Mouse (Mus musculus) Muller cell, postnatal 12 days (primary cell): ENCODE data around the gene Calm3.
A peak's percentile ranks its signal among the peaks of the same experiment; 100 is the strongest.

Experiments used
- DNase-seq: peaks from one replicate; pipeline ENCODE4 v3.0.0-alpha.2; 2015; ENCODE audit errors: inconsistent ontology term

Gene Calm3

DNA sequence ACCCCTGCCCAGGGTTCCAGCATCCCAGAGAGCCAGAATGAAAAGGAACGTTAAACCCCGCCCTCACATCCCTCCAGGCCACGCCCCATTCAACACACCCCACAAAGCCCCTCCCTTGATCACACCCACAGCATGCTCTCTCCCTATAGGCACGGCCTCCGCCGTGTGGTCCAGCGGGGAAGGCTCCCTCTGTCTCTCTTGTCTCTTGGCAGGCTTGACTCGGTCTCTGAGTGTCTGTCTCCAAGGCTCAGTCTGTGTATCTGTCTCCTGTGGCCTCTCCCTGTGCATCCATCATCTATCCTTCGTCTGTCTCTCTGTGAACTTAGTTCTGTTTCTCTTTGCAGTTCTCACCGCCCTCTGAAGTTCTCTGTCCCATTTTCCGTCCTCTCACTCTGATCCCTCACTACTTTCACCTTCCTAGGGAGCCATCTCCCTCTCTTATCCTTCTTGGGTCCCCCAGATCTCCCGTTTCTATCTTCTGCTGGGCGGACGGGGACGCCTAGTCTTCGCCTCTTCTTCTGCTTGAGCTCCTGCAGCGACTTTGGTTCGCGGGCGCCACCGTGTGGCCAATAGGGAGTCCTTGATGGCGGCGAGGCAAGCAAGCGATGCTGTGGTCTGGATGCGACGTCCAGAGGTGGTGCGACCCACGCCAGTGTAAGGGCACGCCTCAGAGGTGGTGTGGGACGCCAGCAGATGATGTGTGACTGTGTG, 32.1 kb downstream of the Calm3 start, which contains the start of gene Gng8:
Gene Gng8 (plus strand): TSS at position 146 of the 711 bp plus-strand sequence.
- peak; percentile 90 for DNase-seq

DNA sequence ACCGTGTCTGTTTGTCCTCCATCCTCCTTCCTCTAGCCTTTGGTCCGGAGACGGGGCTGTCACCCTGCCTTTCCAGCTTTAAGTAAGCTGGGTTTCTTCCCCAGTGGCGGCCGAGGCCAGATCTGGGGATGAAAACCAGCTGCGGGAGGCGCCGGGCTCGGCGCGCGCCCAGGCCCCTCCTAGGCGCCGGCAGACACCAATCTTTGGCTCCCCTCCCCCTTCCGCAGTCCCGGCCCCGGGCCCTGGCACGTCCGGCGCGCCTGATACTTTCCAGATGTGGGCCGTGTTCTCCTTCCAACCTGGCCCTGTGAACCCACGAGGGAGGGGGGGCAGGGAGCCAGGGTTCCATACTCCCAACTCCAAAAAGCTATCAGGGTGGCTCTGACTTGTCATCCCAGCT, 33.0 kb downstream of the Calm3 start:
- peak; percentile 63 for DNase-seq

DNA sequence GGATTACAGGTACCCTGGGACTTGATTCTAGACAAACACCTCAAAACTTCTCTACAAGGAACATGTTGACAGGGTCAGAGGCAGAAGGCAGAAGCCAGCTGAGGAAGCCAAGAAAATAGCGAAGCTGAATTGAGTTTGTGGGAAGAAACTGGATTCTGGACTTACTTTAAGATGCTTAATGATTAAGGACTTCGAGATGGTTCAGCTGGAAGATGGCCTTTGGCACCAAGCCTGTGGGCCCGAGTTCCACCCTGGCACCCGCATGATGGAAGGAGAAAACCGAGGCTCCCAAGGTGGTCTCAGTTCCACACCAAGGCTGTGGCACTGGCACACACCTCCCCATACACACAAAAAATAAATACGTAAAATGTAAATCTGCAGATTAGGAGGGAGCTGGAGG, 33.4 kb downstream of the Calm3 start:
- DNase-seq: no peak

DNA sequence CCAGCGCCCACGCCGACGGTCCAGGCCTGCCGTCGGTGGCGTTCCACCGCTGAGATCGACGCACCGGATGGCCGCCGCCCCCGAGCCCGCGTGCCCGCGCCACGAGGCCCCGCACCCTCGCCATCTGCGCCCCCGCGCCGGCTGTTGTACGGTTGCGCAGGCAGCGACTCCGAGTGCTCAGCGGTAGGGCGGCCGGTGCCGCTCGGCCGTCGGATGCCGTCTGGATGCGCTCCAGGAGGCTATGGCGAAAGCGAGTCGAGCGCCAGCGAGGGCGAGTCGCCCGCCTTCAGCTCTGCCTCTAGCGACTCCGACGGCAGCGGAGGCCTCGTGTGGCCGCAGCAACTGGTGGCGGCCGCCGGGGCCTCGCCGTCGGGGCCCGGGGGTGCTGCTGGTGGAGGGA, 38.0 kb downstream of the Calm3 start:
- no peak for DNase-seq

DNA sequence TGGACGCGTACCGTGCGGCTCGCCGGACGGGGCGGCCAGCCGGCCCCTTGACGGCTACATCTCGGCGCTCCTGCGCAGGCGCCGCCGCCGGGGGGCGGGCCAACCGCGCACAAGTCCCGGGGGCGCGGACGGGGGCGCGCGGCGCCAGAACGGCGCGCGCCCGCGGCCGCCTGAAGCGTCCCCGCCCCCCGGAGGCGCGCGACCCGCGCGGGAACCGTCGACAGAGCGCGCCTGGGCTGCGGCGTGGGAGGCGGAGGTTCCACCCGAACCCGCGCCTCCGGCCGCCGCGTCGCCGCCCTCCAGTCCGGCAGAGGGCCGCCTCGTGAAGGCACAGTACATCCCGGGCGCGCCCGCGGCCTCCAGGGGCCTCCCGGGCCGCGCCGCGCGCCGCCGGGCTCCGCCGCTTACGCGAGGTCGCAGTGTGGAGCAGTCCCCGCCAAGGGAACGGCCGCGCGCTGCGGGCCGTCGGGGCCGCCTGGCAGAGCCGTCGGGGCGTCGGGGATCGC, 38.6 kb downstream of the Calm3 start:
- DNase-seq: no peak

DNA sequence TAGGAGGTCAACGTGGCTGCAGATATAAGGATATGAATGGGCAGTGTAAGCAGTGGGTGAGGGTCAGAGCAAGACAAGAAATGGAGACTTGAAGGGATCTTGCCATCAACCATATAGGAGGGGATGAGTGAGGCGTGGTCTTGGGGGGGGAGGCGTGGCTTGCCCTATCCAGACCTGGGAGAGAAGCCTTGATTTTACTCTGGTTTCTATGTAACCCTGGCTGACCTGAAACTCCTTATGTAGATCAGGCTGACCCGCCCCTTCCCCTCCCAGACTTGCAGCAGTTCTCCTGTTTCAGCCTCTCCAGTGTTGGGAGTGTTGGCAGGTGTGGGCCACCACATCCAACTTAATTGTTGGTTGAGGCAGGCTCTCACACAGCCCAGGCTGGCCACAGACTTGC, 39.6 kb downstream of the Calm3 start:
- DNase-seq: no peak

DNA sequence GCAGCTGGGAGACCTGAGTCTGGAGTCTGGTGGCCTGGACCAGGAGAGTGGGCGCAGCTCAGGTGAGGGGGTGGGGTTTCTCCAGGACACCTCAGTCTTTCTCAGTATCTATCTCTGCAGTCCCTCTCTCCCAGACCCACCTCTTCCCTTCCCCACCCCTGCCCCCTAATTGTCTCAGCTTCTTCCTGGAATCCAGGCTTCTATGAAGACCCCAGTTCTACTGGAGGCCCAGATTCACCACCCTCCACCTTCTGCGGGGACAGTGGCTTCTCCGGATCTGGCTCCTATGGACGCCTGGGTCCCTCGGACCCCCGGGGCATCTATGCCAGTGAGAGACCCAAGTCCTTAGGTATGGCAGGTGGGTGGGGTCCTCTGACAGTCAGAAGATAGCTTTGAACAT, 40.8 kb downstream of the Calm3 start:
- no peak for DNase-seq

DNA sequence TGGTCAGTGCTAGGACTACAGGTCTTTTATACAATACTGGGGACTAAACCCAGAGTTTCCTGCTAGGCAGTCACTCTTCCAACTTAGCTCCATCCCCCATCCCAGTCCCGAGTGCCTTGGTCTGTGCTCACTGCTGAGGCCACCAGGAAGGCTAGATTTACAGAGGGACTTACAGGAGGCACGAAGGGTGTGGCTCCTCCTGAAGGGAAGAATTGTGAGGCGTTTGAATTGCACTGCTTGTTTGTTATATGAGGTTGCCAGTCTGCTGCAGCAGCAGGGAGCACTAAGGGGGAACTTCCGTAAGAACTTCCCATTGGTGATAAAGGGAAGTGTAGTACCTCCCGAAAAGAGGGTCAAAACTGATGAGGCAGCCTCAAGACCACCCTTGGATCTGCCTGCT, 43.3 kb downstream of the Calm3 start:
- DNase-seq: no peak

DNA sequence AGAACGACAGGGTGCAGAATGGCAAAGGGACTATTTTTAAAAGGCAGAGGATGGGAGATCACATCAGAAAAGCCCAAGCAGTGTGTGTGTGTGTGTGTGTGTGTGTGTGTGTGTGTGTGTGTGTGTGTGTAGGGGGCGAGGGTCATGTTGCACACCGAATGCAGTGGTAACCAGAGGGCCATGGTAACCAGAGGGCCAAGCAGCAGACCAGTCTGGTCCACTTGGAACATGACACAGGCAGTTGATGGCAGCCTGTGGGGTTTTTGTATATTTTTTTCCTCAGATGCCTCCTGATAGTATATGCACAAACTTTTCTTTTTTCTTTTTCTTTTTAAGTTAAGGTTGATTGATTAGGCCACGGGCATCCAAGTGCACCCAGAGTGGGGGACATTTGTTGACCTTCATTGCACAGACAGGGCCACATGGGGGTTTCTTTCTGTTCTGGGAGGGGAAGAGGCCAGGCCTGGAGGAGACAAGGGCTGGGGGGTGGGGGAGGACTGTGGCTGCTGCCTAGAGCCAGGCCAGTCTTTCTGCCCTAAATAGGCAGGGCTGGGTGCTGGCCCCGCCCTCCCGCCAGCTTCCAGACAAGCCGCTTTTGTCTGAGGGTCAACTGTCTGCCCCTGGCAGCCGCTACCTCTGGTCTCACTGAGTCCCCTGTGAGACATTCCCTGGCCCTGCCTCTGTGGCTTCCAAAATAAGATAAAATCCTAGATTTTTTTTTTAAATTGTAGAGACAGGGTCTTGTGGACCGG, 43.9 kb downstream of the Calm3 start:
- peak; percentile 98 for DNase-seq

DNA sequence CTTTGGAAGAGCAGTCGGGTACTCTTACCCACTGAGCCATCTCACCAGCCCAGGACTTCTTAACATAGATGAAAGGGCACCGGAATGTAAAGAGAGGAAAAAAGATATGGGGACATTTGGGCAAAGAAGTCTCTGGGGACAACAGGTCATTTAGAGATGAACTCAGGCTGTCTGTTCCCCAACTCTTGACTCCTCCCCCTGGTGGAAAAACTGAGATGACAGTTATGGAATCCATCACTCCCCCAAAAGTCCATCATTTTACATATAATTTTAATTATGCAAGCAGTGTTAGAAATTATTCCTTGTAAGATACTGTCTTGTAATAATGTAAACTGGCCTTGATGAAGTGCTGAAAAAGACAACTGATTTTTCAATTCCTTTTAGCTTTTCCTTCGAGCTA, 46.2 kb downstream of the Calm3 start:
- no peak for DNase-seq

DNA sequence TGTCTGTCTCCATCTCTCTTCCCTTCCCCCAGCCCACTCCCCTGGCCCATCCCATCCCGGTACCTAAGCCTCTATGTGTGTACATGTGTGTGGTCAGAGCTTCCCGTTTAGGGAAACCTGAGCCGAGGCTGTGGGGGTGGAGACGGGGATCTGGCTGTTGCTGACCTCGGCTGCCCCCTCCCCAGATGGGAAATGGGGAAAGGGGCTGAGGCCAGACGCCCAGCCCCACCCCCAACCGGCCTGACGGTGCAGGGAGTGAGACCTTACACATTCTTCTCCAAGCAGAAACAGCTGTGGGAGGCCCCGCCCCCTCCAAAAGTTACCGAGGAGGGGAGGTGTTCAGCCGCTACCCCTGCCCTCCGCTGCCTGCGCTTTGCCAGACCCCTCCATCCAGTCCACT, 47.3 kb downstream of the Calm3 start:
- DNase-seq: peak; percentile 65

DNA sequence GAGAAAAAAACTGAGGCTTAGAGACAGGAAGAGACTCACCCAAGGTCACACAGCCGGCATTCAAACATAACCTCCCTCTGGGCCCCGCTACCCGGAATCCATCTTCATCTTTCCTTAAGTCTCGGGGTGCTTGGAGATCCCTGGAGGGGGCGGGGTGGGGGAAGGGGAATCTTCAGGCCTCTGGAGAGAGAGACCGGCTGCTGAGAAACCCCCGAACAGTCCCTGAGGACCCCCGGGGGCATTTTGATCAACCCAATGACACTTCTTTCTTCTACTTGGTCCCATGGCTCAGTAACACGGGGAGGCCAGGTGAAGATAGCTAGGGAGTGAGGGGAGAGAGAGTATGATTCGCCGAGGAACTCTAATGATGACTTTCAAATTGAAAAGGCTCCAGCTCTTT, 47.9 kb downstream of the Calm3 start:
- no peak for DNase-seq

DNA sequence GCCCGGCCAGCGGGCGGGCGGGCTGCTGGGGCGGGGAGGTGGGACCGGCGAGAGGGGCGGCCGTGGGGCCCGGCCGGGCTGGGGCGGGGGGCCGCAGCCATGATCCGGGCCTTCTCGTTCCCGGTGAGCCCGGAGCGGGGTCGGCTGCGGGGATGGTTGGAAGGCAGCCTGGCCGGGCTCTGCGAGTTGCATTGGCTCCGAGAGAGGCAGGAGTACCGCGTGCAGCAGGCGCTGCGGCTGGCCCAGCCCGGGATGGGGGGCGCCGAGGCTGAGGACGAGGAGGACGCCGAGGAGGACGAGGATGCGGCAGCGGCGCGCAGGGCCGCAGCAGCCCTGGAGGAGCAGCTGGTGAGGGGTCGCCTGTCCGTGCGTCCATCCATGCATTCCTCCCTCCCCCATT, 48.6 kb downstream of the Calm3 start:
- DNase-seq: no peak

DNA sequence AGATGAGACGGTGACA, 48.8 kb downstream of the Calm3 start, which contains the start of gene Dact3:
Gene Dact3 (plus strand): TSS at position 8 of the 16 bp plus-strand sequence.
- DNase-seq: no peak

DNA sequence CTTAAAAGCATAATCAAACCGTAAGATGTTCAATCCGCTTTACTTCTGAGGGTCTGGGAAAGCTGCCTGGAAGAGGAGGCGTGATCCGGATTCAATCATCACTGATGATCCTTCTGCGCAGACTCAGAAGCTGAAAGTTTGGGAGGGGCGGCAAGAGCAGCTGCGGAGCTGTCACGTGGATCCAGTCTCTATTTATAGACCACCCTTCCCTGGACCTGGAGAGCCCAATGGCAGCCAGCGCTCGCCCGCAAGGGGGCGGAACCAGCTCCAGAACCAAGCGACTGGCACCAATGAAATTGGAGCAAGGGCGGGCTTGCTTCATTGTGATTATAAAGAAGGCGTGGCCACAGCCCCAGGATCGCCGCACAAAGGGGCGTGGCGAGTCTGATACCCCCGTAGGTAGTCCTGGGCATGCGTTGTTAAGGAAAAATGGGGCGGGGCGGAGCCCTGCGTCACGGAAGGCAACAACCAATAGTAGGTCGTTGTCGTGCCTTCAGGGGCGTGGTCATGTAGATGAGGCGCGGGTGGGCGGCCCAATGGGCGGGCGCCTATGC, 49.1 kb downstream of the Calm3 start:
- peak; percentile 100 for DNase-seq

DNA sequence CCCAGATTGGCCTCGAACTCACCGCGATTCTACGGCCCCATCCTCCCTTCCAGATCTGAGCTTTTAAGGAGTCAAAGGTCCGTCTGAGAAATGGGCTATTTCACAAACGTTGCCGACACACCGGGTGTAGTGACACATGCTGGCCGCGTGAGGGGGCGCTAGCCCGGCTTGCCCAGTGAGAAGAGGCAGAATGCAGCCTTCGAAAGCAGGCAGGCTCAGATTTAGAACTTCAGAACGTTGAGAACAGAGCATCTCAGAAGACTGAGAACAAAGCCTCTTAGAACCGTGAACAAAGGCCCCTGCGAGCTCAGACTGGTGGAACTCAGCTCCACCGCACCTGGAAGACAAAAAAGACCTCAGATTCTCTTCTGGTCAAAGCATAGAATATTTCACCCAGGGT, 49.7 kb downstream of the Calm3 start:
- DNase-seq: peak; percentile 84

DNA sequence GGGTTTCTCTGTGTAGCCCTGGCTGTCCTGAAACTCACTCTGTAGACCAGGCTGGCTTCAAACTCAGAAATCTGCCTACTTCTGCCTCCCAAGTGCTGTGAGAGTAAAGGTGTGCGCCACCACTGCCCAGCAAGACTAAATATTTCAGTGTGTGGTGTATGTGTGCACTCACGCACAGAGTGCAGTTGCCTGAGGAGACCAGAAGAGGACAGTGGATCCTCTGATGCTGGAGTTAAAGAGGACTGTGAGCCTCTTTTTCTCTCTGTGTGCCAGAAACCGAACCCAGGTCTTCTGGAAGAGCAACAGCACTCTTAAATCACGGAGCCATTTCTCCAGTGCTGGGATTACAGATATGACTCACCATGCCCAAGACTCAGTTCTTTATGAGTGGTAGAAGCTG, 50.5 kb downstream of the Calm3 start:
- no peak for DNase-seq

DNA sequence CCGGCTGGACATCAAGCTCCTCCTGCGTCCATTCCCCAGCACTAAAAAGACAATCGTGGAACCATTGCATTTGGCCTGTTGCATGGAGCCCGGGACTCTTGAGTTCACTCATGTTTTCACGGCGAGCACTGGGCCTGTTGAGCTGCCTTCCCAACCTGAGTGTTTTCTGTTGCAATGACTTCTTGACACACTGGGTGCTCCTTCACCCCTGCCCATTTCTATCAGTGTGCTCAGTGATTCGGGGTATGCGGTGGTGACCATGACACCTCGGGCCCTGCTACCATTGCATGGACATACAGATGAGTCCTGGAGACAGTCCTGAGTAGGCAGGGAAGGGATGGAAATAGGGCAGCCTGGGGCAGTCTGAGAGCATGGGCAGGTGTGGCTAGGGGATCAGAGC, 51.4 kb downstream of the Calm3 start:
- DNase-seq: no peak

DNA sequence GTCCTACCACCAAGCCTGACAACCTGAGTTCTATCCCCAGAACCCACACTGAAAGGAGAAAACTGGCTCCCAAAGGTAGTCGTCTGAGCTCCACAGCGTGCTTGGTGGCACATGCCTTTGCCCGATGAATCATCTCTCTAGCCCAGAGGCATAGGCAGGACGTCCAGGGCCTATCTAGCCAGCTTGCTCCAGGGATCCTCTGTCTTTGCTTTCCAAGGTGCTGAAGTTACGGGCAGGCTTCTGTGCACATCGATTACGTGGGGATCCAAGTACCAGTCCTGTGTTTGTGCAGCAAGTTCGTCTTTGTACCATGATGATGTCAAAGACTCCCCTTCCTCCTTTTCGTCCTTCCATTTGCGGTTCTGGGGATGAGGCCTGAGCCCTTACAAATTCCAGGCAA, 52.3 kb downstream of the Calm3 start:
- no peak for DNase-seq

DNA sequence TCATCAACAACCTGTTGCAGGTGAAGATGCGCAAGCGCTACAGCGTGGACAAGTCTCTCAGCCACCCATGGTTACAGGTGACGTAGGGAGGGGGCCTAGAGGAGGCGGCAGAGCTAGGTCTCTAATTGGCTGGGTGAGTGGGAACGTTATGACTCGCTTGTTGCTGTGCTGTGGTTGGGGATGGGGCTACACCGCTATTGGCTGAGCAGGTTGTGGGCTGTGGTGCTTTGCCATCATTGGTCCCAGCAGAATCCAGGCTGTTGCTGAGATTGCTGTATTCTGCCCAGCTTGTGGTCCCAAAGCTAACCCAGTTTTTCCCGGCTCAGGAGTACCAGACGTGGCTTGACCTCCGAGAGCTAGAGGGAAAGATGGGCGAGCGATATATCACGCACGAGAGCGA, 54.4 kb downstream of the Calm3 start:
- peak; percentile 72 for DNase-seq

DNA sequence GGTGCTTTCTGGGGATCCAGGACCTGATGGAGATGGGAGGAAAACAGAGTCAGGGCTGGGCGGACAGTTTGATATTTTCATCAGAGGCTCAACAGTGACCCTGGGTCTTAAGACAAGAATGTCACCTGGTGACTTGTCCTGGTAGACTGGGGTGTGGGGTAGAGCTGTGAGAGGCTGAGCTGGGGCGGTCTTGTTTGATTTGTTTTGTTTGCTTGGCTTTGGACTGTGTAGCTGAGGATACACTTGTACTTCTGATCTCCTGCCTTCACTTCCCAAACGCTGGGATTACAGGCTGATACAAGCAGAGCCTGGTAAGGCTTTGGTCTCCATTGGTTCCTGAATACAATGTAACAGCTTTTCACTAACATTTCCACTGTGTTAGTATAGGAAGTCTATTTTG, 56.4 kb downstream of the Calm3 start:
- DNase-seq: no peak
